Mouse (Mus musculus) heart, postnatal 0 days (tissue): ENCODE data around the gene Klhl30.

Experiments used
- CTCF ChIP-seq: IDR thresholded peaks from 2 replicates; pipeline ENCODE4 v1.5.1; 2016; ENCODE audit warnings: antibody characterized with exemption, control low read depth, low read depth
- EP300 ChIP-seq: IDR thresholded peaks from 2 replicates; pipeline ENCODE4 v1.6.1; 2016; ENCODE audit warnings: antibody characterized with exemption, low read depth

GRCm38 (mm10) chr1:91344001-91344400 is 6.8 kb upstream of the Klhl30 start:
- no peak for TF ChIP-seq EP300
- TF ChIP-seq CTCF = no peak
